Mouse (Mus musculus) CH12.LX (cell line): ENCODE results near the gene Hvcn1. TPM values are rescaled to one million over a fixed set of nuclear protein-coding genes. Genes with fewer than 3 reads are reported as not detected.

Experiments used
- DNase-seq: peaks from one replicate; pipeline ENCODE4 v3.0.0-alpha.2; 2013; ENCODE audit errors: extremely low read depth
- H3K27ac ChIP-seq: 2 replicates; pipeline ENCODE4 v1.5.1; 2012; ENCODE audit warnings: low read depth, mild to moderate bottlenecking, control low read depth, moderate library complexity; ENCODE audit not compliant: insufficient read depth
- H3K27me3 ChIP-seq: replicated peaks from 2 replicates; pipeline ENCODE3; 2012; ENCODE audit warnings: inconsistent platforms
- H3K36me3 ChIP-seq, 2 experiments: replicated peaks in 1 of 2; 2 replicates each; pipeline versions ENCODE3 to v1.6.1; 2012; ENCODE audit warnings: inconsistent platforms in 1 of 2, low read length in 1 of 2, mild to moderate bottlenecking in 1 of 2, mixed read lengths in 1 of 2, moderate library complexity in 1 of 2; ENCODE audit not compliant: control insufficient read depth in 1 of 2, insufficient read depth in 1 of 2
- H3K4me1 ChIP-seq, 2 experiments: 2 replicates each; pipeline ENCODE4 v1.6.1; 2012; ENCODE audit warnings: inconsistent platforms in 1 of 2, moderate library complexity in 1 of 2; ENCODE audit not compliant: insufficient read depth in 2 of 2, control insufficient read depth in 1 of 2
- H3K4me2 ChIP-seq: 2 replicates; pipeline ENCODE4 v1.6.1; 2012; ENCODE audit warnings: low read depth, mild to moderate bottlenecking, control low read depth; ENCODE audit not compliant: poor library complexity, insufficient read depth, severe bottlenecking
- H3K4me3 ChIP-seq, 3 experiments: fragments of 150-350 bp in 1 of 3; sonication (generic) in 1 of 3; replicated peaks in 1 of 3; 2 replicates each; pipeline versions ENCODE3 to v1.5.1; 2011 to 2012; ENCODE audit warnings: low read depth in 2 of 3, low read length in 2 of 3, mild to moderate bottlenecking in 2 of 3, moderate library complexity in 2 of 3, control low read depth in 1 of 3, improper control_type of control experiment in 1 of 3, inconsistent platforms in 1 of 3, mixed read lengths in 1 of 3; ENCODE audit not compliant: poor library complexity in 1 of 3
- H3K79me2 ChIP-seq: replicated peaks from 2 replicates; pipeline ENCODE4 v1.6.1; 2012; ENCODE audit warnings: mild to moderate bottlenecking, moderate library complexity; ENCODE audit not compliant: control insufficient read depth, poor library complexity, insufficient read depth, severe bottlenecking; ENCODE audit errors: extremely low read depth
- H3K9ac ChIP-seq: 2 replicates; pipeline ENCODE4 v1.6.1; 2012; ENCODE audit warnings: low read depth, mild to moderate bottlenecking, control low read depth, moderate library complexity; ENCODE audit not compliant: insufficient read depth
- H3K9me3 ChIP-seq: replicated peaks from 2 replicates; pipeline ENCODE3; 2012; ENCODE audit warnings: low read length, inconsistent platforms, mixed read lengths
- EP300 ChIP-seq: IDR thresholded peaks from 2 replicates; pipeline ENCODE4 v1.6.1; 2011; ENCODE audit warnings: low read length, improper control_type of control experiment
- ETS1 ChIP-seq: conservative IDR thresholded peaks from 2 replicates; pipeline ENCODE4 v1.6.1; 2012; ENCODE audit warnings: low read depth, mild to moderate bottlenecking, inconsistent platforms, low read length, improper control_type of control experiment, moderate library complexity
- HCFC1 ChIP-seq: IDR thresholded peaks from 2 replicates; pipeline ENCODE4 v1.6.1; 2012; ENCODE audit warnings: low read depth, mild to moderate bottlenecking, inconsistent platforms, low read length, improper control_type of control experiment
- KAT2A ChIP-seq: IDR thresholded peaks from 2 replicates; pipeline ENCODE4 v1.6.1; 2012; ENCODE audit warnings: low read length, improper control_type of control experiment, inconsistent platforms; ENCODE audit not compliant: insufficient replicate concordance
- MAX ChIP-seq: IDR thresholded peaks from 2 replicates; pipeline ENCODE4 v1.6.1; 2011; ENCODE audit warnings: low read length, improper control_type of control experiment
- MAZ ChIP-seq: IDR thresholded peaks from 2 replicates; pipeline ENCODE4 v1.6.1; 2012; ENCODE audit warnings: low read depth, mild to moderate bottlenecking, inconsistent platforms, low read length, improper control_type of control experiment, moderate library complexity
- MYC ChIP-seq: IDR thresholded peaks from 2 replicates; pipeline ENCODE4 v1.6.1; 2011; ENCODE audit warnings: low read depth, mild to moderate bottlenecking, improper control_type of control experiment, low read length
- NELFE ChIP-seq: IDR thresholded peaks from 2 replicates; pipeline ENCODE4 v1.6.1; 2011; ENCODE audit warnings: low read depth, low read length, improper control_type of control experiment
- PAX5 ChIP-seq: IDR thresholded peaks from 2 replicates; pipeline ENCODE4 v1.6.1; 2012; ENCODE audit warnings: low read length, inconsistent platforms, mixed read lengths
- POLR2AphosphoS2 ChIP-seq: IDR thresholded peaks from 2 replicates; pipeline ENCODE4 v1.6.1; 2011; ENCODE audit warnings: low read depth, low read length, improper control_type of control experiment
- RCOR1 ChIP-seq: conservative IDR thresholded peaks from 2 replicates; pipeline ENCODE4 v1.6.1; 2012; ENCODE audit warnings: low read depth, mild to moderate bottlenecking, inconsistent platforms, low read length, improper control_type of control experiment
- SIN3A ChIP-seq: IDR thresholded peaks from 2 replicates; pipeline ENCODE4 v1.6.1; 2012; ENCODE audit warnings: low read length, improper control_type of control experiment, inconsistent platforms
- TBP ChIP-seq: conservative IDR thresholded peaks from 2 replicates; pipeline ENCODE4 v1.6.1; 2011; ENCODE audit warnings: low read depth, low read length, improper control_type of control experiment
- TCF12 ChIP-seq: IDR thresholded peaks from 2 replicates; pipeline ENCODE4 v1.6.1; 2014; ENCODE audit warnings: low read depth, mild to moderate bottlenecking, inconsistent platforms, low read length, improper control_type of control experiment
- ZC3H11A ChIP-seq: IDR thresholded peaks from 2 replicates; pipeline ENCODE4 v1.6.1; 2012; ENCODE audit warnings: low read depth, mild to moderate bottlenecking, inconsistent platforms, low read length, improper control_type of control experiment
- ZKSCAN1 ChIP-seq: IDR thresholded peaks from 2 replicates; pipeline ENCODE4 v1.6.1; 2012; ENCODE audit warnings: low read depth, inconsistent platforms, low read length, improper control_type of control experiment, borderline replicate concordance
- ZNF384 ChIP-seq: IDR thresholded peaks from 2 replicates; pipeline ENCODE4 v1.6.1; 2012; ENCODE audit warnings: low read depth, low read length, improper control_type of control experiment, inconsistent platforms
- dilution Hi-C: fragments of 300-500 bp; cut with MboI; formaldehyde crosslinking; loops from 2 replicates; pipeline ENCODE4 v1.14.3; 2020; ENCODE audit warnings: low sequenced_read_pairs; ENCODE audit not compliant: extremely low pct_unique_long_range_greater_than_20kb, extremely low pct_ligation_motif_present
- in situ Hi-C: fragments of 300-500 bp; cut with MboI; formaldehyde crosslinking; loops from 3 replicates; pipeline ENCODE4 v1.14.3; 2019; ENCODE audit warnings: low sequenced_read_pairs, low pct_ligation_motif_present, low pct_unique_long_range_greater_than_20kb, mixed read lengths
- polyA plus RNA-seq: library from polyadenylated mRNA; unstranded; fragments of >175 nt; gene quantifications from 2 replicates; pipeline ENCODE4 v1.2.1, GENCODE M21; 2012; ENCODE audit warnings: low read depth; ENCODE audit not compliant: insufficient read length
- total RNA-seq, 2 experiments: library from RNA; depleted of rRNA; stranded (reverse); fragments of 300-350 nt in 1 of 2; fragments of >200 nt in 1 of 2; gene quantifications; 2 replicates each; pipeline ENCODE4 v1.2.3; 2012 to 2014

Gene Hvcn1
- total and polyA plus RNA-seq, 3 experiments: 143 to 159 (median 156) TPM

GRCm38 (mm10) chr5:122243781-122244523 is 37.3 kb downstream of the Hvcn1 start:
- Histone ChIP-seq H3K9me3 (no peaks in the 10 kb centered on the region), H3K27ac (no peak overlapping the region), H3K79me2 (no peaks in the 10 kb centered on the region), H3K9ac (no peak overlapping the region), H3K36me3 (peaks cover 63 to 92% of the 10 kb centered on the region in 2 experiments), H3K4me1 (peaks cover 13 to 26% of the 10 kb centered on the region in 2 experiments; a peak in 3 of 4 replicates), H3K4me2 (no peak overlapping the region), H3K4me3 (no peak overlapping the region), H3K27me3 (no peaks in the 10 kb centered on the region)
- in situ Hi-C loops (no loop called here), dilution Hi-C loops (no loop called here)
- no peak for DNase-seq
- no peak for TF ChIP-seq MAZ
- TF ChIP-seq EP300: no peak
- TF ChIP-seq NELFE: no peak
- no peak for TF ChIP-seq ZC3H11A
- TF ChIP-seq RCOR1: no peak
- TF ChIP-seq POLR2AphosphoS2: no peak
- TF ChIP-seq HCFC1: no peak
- no peak for TF ChIP-seq MYC
- no peak for TF ChIP-seq KAT2A
- no peak for TF ChIP-seq PAX5

GRCm38 (mm10) chr5:122245186-122245585 is 38.6 kb downstream of the Hvcn1 start:
- peaks cover 52 to 85% of the 10 kb centered on the region in 2 experiments for H3K36me3 ChIP-seq
- no peak overlapping the region for H3K4me3 ChIP-seq
- DNase-seq: no peak
- H3K9ac ChIP-seq: no peak overlapping the region
- H3K9me3 ChIP-seq: no peaks in the 10 kb centered on the region
- peaks cover 13 to 26% of the 10 kb centered on the region in 2 experiments; a peak in 3 of 4 replicates for H3K4me1 ChIP-seq
- TF ChIP-seq TCF12 (no peak), TBP (no peak), MYC (no peak), ZKSCAN1 (no peak), MAX (no peak), ETS1 (no peak), SIN3A (no peak), ZC3H11A (no peak), ZNF384 (no peak)
- H3K79me2 ChIP-seq: no peaks in the 10 kb centered on the region
- in situ Hi-C loops (no loop called here), dilution Hi-C loops (no loop called here)
- no peak overlapping the region for H3K4me2 ChIP-seq
- H3K27me3 ChIP-seq: no peaks in the 10 kb centered on the region
- no peak overlapping the region for H3K27ac ChIP-seq
